Mouse (Mus musculus): ENCODE measurements around the gene C1qtnf2. TPM values are rescaled to one million over a fixed set of nuclear protein-coding genes. Genes with fewer than 3 reads are reported as not detected.

The C1qtnf2 gene
- polyA plus RNA-seq, 1 experiment: 5.9 TPM

DNA sequence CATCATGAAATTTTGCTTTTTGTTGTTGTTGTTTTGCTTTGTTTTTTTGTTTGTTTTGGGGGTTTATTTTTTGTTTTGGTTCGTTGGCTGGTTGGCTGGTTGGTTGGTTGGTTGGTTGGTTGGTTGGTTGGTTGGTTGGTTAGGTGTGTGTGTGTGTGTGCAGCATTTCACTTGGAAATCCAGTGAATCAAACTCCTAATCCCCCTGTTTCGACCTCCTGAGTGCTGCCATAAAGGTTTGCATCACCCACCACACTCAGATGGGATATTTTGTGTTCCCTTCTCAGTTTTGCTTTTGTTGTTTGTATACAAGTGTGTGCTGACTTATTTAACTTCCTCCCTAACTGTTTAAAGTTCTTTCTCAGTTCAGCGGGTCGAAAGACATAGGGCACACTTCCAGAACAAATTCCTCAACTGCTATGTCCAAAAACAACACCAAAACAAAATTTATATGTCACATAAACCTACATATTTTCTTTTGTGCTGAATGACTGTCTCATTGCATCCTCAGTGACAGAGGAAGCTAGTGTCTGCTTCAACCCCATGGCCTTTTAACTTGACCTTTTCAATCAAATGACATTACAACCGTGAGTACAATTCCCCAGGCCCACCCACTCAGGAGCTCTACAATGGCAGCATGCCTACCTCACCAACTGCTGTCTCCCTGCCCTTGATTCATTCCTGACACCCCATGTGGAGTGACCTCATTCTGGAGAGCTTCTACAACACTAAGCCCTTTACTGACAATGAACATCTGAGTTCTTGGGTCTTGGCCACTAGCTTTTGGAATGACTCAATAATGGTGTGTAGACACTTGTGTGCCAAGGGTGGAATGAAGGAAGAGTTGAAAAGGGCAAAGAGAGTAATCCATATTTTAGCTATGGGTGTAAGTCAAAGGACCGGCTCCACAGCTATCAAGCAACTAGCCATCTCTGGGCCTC, 2.9 kb upstream of the C1qtnf2 start:
- Histone ChIP-seq H3K27me3 (ENCODE audit: control insufficient read depth, insufficient read depth, low read length) (no peaks in the 10 kb centered on the region), H3K36me3 (ENCODE audit: control insufficient read depth, insufficient read depth, low read length) (no peaks in the 10 kb centered on the region), H3K4me1 (ENCODE audit: control insufficient read depth, insufficient read depth, insufficient read length, low read length) (peaks cover 5% of the 10 kb centered on the region), H3K27ac (ENCODE audit: insufficient read depth, low read depth, low read length) (no peak overlapping the region; the same call in 1 of the 2 replicates), H3K4me3 (ENCODE audit: low read depth, low read length) (no peak overlapping the region)
- no peak for TF ChIP-seq CTCF (IDR thresholded peaks at IDR 0.05; ENCODE audit: extremely low read depth, insufficient read length, insufficient replicate concordance, low read depth, low read length)
- TF ChIP-seq POLR2A (IDR thresholded peaks at IDR 0.05; ENCODE audit: low read depth, low read length): no peak
- 69% methylated on average over 6 of the region's 6 CpGs for WGBS

DNA sequence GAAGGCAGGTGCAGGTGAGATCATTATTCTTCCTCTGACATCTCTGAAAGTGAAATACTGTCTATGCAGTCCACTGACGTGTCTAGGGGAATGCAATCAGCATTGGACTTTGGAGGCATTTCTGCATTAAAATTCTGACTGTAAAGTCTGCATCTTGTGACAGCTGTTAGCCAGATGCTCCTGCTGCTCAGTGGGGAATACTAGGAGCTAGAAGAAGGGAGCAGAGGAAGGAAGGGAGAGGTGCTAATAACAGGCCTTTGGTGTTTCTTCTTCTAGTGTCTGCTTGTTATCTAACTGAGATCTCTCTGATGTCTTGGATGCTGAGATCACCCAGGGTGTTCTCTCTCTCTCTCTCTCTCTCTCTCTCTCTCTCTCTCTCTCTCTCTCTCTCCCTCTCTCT, 961 bp upstream of the C1qtnf2 start:
- peaks cover 5% of the 10 kb centered on the region for H3K4me1 ChIP-seq (ENCODE audit: control insufficient read depth, insufficient read depth, insufficient read length, low read length)
- H3K27ac ChIP-seq (ENCODE audit: insufficient read depth, low read depth, low read length): no peak overlapping the region
- no peaks in the 10 kb centered on the region for H3K27me3 ChIP-seq (ENCODE audit: control insufficient read depth, insufficient read depth, low read length)
- TF ChIP-seq CTCF (IDR thresholded peaks at IDR 0.05; ENCODE audit: extremely low read depth, insufficient read length, insufficient replicate concordance, low read depth, low read length) (no peak), POLR2A (IDR thresholded peaks at IDR 0.05; ENCODE audit: low read depth, low read length) (no peak)
- no peak overlapping the region for H3K4me3 ChIP-seq (ENCODE audit: low read depth, low read length)
- WGBS: 63% methylated on average over 1 of the region's 1 CpGs
- H3K36me3 ChIP-seq (ENCODE audit: control insufficient read depth, insufficient read depth, low read length): no peaks in the 10 kb centered on the region

DNA sequence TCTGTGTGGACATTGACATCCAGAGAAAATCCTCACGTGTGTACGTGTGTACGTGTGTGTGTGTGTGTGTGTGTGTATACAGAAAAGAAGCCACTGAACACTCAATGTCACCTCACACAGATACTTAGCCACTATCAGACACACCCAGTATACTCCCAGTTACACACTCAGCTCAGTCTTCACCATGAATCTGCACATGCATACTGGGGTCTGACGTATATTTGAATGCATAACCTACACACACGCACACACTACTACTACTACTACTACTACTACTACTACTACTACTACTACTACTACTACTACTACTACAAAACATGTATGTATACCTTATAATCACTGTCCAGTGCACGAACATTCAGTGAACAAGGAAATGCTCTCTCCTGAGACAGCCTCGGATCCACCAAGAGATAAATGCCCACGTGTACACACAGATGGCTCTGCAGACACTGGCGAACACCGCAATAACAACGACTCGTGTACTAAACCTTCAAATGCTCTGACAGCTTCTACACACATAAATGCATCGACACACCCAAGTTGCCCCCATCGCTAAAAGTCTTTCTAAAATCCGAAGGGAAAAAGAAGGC, 346 bp upstream of the C1qtnf2 start:
- no peak overlapping the region for H3K27ac ChIP-seq (ENCODE audit: insufficient read depth, low read depth, low read length)
- H3K27me3 ChIP-seq (ENCODE audit: control insufficient read depth, insufficient read depth, low read length): no peaks in the 10 kb centered on the region
- WGBS: 37% methylated on average over 15 of the region's 15 CpGs
- TF ChIP-seq CTCF (IDR thresholded peaks at IDR 0.05; ENCODE audit: extremely low read depth, insufficient read length, insufficient replicate concordance, low read depth, low read length) (no peak), POLR2A (IDR thresholded peaks at IDR 0.05; ENCODE audit: low read depth, low read length) (no peak)
- peaks cover 5% of the 10 kb centered on the region for H3K4me1 ChIP-seq (ENCODE audit: control insufficient read depth, insufficient read depth, insufficient read length, low read length)
- H3K4me3 ChIP-seq (ENCODE audit: low read depth, low read length): peak overlapping the region; percentile 66
- H3K36me3 ChIP-seq (ENCODE audit: control insufficient read depth, insufficient read depth, low read length): no peaks in the 10 kb centered on the region

DNA sequence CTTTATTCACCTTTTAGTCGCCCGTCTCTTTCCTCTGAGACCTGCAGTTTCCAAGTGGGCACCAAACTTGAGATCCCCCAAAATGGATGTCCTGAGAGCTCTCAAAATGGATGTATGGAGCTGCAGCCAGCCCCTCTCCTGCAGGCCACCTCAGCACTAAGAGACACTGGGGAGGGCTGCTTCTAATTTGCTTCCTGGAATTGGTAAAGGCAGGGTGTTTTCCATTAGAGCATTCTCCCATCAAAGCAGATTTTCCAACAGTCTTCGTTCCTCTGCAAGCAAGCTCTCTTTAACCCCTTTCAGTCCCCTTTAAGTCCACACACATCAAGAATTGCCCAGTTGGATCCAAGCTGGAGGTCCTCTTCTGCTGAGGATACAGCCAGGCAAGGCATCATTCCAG, 5.3 kb downstream of the C1qtnf2 start:
- H3K36me3 ChIP-seq (ENCODE audit: control insufficient read depth, insufficient read depth, low read length): no peaks in the 10 kb centered on the region
- no peaks in the 10 kb centered on the region for H3K27me3 ChIP-seq (ENCODE audit: control insufficient read depth, insufficient read depth, low read length)
- 0 out of 2 replicates have a peak, but pooled peaks cover 2% of the 10 kb centered on the region for H3K4me1 ChIP-seq (ENCODE audit: control insufficient read depth, insufficient read depth, insufficient read length, low read length)
- TF ChIP-seq POLR2A (IDR thresholded peaks at IDR 0.05; ENCODE audit: low read depth, low read length) (no peak), CTCF (IDR thresholded peaks at IDR 0.05; ENCODE audit: extremely low read depth, insufficient read length, insufficient replicate concordance, low read depth, low read length) (no peak)
- H3K4me3 ChIP-seq (ENCODE audit: low read depth, low read length): no peak overlapping the region
- no peak overlapping the region for H3K27ac ChIP-seq (ENCODE audit: insufficient read depth, low read depth, low read length)
- 83% methylated on average over 3 of the region's 3 CpGs for WGBS

DNA sequence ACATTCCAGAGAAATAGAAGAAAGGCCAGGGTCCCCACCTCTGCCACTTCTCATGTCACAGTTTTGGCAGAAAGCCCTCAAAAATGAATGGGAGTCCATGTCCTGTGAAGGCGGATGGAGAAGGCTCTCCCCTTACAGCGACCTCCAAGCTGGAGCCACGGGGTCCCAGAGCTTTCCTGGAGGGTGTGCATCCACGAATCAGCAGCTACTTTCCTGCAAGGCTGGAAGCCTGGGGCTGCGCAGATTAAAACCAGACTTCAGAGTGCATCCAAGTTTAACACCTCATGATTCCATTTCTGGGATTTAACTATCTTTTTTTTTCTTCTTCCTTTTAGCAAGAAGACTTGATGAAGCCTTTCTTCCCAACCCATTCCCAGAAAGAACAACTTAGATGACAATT, 6.5 kb downstream of the C1qtnf2 start:
- TF ChIP-seq POLR2A (IDR thresholded peaks at IDR 0.05; ENCODE audit: low read depth, low read length): no peak
- TF ChIP-seq CTCF (IDR thresholded peaks at IDR 0.05; ENCODE audit: extremely low read depth, insufficient read length, insufficient replicate concordance, low read depth, low read length): no peak
- no peak overlapping the region for H3K4me3 ChIP-seq (ENCODE audit: low read depth, low read length)
- 35% methylated on average over 5 of the region's 5 CpGs for WGBS
- no peaks in the 10 kb centered on the region for H3K36me3 ChIP-seq (ENCODE audit: control insufficient read depth, insufficient read depth, low read length)
- H3K4me1 ChIP-seq (ENCODE audit: control insufficient read depth, insufficient read depth, insufficient read length, low read length): no peaks in the 10 kb centered on the region
- no peak overlapping the region for H3K27ac ChIP-seq (ENCODE audit: insufficient read depth, low read depth, low read length)
- no peaks in the 10 kb centered on the region for H3K27me3 ChIP-seq (ENCODE audit: control insufficient read depth, insufficient read depth, low read length)

DNA sequence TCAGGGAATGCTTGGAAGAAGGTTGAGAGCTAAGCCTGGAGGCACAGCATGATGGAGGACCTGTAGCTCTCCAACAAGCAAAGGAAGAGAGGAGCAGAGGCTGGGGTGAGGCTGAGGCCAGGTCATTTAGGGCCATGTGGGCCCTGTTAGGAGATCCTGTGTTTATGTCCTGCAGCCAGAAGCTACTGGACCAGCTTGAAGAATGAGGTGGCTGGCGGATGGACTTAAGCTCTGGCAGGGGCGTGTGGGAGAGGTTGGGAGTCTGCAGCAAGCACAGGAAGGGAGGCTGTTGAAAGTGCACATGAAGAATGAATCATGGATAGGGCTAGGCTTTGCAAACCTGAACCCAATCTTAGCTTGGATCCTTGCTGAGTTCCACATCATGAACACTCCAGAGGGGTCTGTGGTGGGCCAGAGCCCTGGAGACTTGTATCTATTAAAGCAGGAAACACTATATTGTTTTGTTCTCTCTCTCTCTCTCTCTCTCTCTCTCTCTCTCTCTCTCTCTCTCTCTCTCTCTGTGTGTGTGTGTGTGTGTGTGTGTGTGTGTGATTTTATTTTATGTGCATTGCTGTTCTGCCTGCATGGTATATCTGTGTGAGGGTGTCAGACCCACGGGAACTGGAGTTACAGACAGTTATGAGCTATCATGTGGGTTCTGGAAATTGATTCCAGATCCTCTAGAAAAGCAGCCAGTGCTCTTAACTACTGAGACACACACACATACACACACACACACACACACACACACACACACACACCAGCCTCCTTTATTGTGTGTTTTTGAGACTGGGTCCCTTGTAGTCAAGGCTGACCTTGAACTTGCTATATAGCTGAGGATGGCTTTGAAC, 7.8 kb downstream of the C1qtnf2 start:
- TF ChIP-seq CTCF (IDR thresholded peaks at IDR 0.05; ENCODE audit: extremely low read depth, insufficient read length, insufficient replicate concordance, low read depth, low read length) (no peak), POLR2A (IDR thresholded peaks at IDR 0.05; ENCODE audit: low read depth, low read length) (no peak)
- whole genome bisulfite sequencing: 33% methylated on average over 3 of the region's 3 CpGs
- H3K27ac ChIP-seq (ENCODE audit: insufficient read depth, low read depth, low read length): no peak overlapping the region

More for the DNA sequence above, 7.8 kb downstream of the C1qtnf2 start:
- Histone ChIP-seq H3K4me3 (ENCODE audit: low read depth, low read length) (no peak overlapping the region), H3K36me3 (ENCODE audit: control insufficient read depth, insufficient read depth, low read length) (no peaks in the 10 kb centered on the region), H3K27me3 (ENCODE audit: control insufficient read depth, insufficient read depth, low read length) (no peaks in the 10 kb centered on the region), H3K4me1 (ENCODE audit: control insufficient read depth, insufficient read depth, insufficient read length, low read length) (no peaks in the 10 kb centered on the region)

Data from small intestine, adult 2 months (tissue).